Mouse (Mus musculus) monocyte, adult 2 months (primary cell): ENCODE results near the gene Fam213b.

Experiments
- DNase-seq, 2 experiments: peaks; one replicate each; pipeline ENCODE4 v3.0.0; 2022; ENCODE audit warnings: low spot score in 2 of 2, low read depth in 1 of 2

Gene Fam213b

GRCm38 (mm10) chr4:154898506-154899446 lies at the start of gene Fam213b:
Gene Fam213b, minus strand, starts transcription at chr4:154899135.
- DNase-seq: peak in 1 of 2 experiments; percentile 60

DNA sequence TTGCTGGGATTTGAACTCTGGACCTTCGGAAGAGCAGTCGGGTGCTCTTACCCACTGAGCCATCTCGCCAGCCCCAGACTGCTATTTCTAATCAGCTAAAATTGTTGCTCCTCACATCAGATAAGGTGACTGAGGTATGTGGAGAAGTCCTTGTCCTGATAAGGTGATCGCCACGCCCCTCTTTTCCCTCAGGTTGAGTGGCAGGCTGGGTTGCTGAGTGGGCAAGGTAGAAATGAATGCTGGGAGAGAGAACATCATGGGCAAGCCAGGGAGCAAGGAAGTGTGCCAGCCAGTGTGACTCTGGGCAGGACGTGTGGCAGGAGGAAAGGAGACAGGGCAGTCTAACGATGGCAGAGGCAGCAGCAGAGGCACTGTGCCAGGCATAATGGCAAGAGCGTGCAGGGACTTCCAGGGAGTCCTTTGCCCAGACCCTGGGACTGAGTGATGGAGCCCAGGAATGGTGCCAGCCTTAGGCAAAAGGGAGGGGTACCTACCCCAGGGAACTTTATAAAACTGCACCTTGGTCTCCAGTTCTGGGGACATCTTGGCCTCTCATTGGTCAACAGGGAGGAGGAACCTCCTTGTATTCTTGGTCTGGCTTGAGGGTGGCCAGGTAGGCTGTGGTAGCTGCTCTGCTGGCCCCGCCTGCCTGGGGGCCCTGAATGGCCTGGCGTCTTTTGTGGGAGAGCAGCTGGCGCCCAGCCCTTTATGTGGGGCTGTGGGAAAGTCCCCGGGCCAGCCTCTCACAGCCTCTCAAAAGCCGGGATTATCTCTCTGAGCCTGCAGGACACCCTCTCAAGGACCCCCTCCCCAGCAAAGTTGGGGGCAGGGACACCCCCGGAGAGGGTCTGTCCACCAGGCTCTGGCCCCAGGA lies 49.4 kb upstream of the Fam213b start:
- no peak for DNase-seq

- DNase-seq: no peak
Observed at GRCm38 (mm10) chr4:154946319-154946718, 47.4 kb upstream of the Fam213b start.

- DNase-seq: peak; percentile 45 to 72
Observed at GRCm38 (mm10) chr4:154944121-154944590, 45.2 kb upstream of the Fam213b start.

- DNase-seq: no peak
Observed at GRCm38 (mm10) chr4:154943323-154944039, 44.5 kb upstream of the Fam213b start.

DNA sequence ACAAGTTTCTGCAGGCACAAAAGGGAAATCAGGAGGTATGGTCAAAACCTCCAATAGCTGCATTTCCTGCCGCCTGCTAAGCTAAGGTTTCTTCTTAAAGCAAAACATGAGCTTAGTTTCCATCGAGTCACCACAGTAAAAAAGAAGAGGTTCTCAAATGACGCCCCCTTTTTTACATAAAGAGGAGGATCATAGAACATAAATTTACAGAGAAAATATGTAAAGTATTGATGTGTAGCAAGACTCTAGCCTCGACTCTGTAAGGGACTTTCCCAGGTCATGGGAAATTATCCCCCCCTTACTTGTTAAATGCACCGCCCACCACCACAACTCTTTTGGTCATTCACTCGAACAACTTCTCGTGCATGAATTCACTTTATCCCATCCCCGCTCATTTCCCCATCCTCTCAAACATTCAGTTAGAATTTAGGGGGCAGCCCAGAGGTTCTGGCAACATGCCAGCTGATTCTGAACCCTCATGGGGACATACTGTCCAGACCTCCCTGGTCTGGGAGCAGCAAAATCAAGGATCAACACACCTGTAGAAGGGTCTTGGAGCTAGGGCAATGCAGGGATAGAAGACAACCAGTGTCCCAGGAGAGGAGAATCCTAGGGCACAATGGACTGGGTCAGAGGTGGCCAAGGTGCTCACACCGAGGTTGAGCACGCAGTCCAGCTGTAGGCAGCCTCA lies 43.8 kb upstream of the Fam213b start:
- no peak for DNase-seq

GRCm38 (mm10) chr4:154941831-154942230 lies 42.9 kb upstream of the Fam213b start:
- DNase-seq: no peak

- no peak for DNase-seq
Observed at GRCm38 (mm10) chr4:154940156-154940555, 41.2 kb upstream of the Fam213b start.

DNA sequence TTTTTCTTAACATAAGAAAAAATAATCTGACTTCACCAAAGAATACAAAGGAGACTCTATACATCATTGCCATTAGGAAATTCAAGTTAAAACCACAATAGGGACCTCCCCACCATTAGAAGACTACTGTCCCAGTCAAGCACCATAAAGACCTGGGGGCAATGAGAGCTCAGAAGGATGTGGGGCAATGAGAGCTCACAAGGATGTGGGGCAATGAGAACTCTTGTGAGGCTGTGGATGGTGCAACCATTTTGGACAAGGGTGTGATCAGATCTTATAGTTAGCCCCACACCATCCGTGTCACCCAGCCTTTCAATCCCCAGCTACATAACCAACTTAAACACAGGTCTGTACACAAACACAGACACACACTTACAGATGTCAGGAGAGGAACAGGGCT lies 38.8 kb upstream of the Fam213b start:
- no peak for DNase-seq

- DNase-seq: no peak
Observed at GRCm38 (mm10) chr4:154936542-154937255, 37.8 kb upstream of the Fam213b start.

GRCm38 (mm10) chr4:154935788-154936187 lies 36.9 kb upstream of the Fam213b start:
- no peak for DNase-seq

- DNase-seq: no peak
Observed at GRCm38 (mm10) chr4:154934800-154935199, 35.9 kb upstream of the Fam213b start.

DNA sequence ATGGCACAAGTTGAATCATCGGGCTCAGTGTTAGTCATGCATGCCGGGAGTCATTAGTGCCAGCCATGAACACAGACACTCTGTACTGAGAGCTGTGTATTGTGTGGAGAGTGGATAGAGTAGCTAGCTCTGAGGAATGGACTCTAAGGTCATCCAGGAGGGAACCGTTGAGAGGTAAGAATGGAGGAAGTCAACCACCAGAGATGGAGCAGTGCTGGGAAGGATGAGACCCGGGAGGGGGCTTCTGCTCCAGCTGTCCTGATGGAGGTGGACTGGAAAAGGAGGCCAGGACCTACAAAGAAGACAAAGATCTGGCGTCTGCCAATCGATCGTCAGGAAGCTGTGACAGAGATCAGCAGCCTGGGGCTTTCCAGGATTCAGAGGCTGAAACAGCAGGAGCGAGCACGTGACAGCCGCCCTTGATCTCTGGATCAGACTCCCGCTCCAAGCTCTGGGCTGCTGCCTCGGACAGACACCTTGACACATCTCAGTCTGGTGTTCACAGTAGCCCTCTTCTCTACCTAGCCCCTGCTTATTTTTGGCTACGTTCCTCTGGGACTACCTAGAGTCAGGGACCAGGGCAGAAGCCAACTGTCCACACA lies 34.5 kb upstream of the Fam213b start:
- no peak for DNase-seq

GRCm38 (mm10) chr4:154929088-154929660 lies 30.2 kb upstream of the Fam213b start:
- peak; percentile 66 to 70 for DNase-seq

GRCm38 (mm10) chr4:154928395-154929087 lies 29.6 kb upstream of the Fam213b start, which contains the start of gene Tnfrsf14:
Gene Tnfrsf14, minus strand, starts transcription at chr4:154928563.
- no peak for DNase-seq

GRCm38 (mm10) chr4:154927899-154928337 lies 29.0 kb upstream of the Fam213b start:
- DNase-seq: no peak

GRCm38 (mm10) chr4:154926969-154927898 lies 28.3 kb upstream of the Fam213b start:
- DNase-seq: no peak
